Mouse (Mus musculus) thymus, postnatal 25 days (tissue): ENCODE data around the gene Hck.

Source experiments
- DNase-seq: peaks from one replicate; pipeline ENCODE4 v3.0.0; 2022

Hck gene

DNA sequence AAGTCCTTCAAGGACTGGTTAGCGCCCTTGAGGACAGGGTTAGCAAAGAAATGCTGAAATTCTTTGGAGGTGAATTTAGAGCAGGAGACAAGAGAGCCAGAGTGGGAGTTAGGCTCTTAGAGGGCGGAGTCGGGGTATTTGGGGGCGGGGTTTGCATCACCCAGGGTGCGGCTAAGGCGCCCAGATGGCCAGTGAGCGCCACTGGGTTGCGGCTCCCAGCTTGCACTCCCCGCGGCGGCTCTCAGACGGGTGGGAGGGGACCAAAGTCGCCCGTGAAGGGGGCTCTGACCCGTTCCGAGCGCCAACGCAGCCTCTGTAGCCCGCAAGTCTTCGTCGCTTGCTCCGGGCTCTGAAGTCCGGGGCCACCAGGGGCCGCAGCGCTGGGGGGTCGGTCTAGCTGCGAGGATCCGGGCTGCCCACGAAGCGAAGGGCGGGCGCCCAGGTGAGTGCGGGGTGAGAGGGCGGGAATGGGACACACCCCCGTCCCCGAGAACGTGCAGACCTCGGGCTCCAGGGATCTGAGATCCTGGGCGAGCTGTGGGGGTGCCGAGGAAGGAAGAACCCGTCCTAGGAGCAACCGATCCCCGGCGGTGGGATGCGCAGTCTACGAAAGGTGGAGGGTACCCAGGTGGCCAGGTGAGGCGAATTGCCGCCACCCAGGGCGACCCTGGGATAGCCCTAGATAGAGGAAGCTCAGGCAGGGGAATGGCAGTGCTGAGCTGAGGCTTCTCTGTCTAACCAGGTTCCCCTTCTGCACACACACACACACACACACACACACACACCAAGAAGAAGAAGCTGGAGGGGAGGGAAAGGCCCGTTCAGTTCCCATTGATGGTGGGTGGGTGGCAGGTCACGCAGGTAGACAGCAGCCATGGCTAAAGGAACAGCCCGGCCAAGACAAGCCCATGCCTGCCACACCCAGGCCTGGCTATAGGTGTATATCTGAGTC lies at the start of gene Hck:
Hck (plus strand) TSS at position 156 of the 952 bp plus-strand sequence.
- peak; percentile 16 for DNase-seq

DNA sequence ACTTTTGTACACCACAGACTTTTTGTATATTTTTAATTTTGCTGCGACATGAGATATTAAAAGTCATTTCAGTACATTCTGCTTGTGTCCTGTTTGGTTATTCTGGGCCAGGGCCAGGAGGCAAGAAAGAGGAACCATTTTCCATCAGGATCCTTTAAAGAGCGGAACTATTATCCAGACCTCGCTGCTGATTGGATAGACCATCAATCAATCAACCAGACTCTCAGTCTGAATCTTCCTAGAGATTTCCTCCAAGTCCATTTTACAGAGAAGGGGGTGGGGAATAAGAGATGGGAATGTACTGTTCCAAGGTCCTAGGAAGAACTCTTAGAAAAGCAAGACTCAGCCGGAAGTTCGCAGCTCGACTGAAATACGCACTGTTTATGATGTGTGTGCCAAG lies 48.1 kb upstream of the Hck start:
- no peak for DNase-seq

DNA sequence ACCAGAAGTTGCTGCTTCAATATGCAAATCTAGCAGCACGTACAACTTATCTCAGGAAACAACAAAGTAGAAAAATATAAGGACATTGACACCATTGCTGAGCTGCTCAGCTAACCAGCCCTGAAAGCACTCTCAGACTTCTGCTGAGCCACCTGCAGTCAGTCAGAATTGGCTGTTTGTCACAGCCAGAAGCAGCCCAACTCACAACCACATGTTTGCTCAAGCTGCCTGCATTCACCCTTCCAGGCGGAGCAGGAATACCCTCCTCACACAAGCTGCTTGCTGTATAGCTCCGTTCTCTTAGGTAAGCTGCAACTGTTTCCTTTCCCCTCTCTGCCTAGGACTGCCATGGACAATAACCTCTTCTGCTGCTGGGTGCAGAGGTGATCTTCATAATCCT lies 44.9 kb upstream of the Hck start:
- no peak for DNase-seq

GRCm38 (mm10) chr2:153064190-153064970 lies 43.9 kb upstream of the Hck start:
- no peak for DNase-seq

- DNase-seq = no peak
These were observed 42.3 kb upstream of the Hck start, which contains the start of gene Ccm2l for GRCm38 (mm10) chr2:153065747-153066508. Ccm2l (plus strand) TSS chr2:153065955.

GRCm38 (mm10) chr2:153066991-153067390 lies 41.3 kb upstream of the Hck start:
- DNase-seq = no peak

DNA sequence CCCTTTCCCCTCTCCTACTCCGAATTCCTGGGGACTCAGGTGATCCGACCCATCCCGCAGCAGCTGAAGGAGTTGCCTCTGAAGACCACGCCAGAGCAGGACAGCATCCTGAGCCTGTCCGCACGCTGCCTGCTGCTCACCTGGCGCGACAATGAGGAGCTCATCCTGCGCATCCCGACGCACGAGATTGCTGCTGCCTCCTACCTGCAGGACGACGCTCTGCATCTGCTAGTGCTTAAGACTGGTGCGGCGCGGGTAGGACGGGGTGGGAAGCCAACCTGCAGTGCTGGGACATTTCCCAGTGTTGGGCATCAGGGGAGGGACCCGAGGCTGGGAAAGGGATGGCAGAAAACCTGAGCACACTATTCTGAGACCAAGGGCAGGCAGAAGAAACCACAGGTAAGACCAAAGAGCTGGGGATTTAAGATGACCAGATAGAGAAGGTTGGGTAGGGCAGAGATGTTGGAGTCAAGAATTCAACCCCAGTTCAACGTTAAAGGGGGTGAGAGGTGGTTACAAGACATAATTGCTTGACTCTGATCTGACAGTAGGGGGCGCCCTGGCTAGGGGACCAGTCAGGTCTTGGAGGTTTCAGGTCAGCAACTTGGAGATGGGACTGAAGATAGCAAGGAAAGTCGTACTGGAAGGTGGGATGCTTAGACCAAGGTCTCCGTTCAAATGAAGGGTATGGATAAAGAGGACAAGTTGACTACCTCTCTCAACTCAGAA lies 37.3 kb upstream of the Hck start:
- no peak for DNase-seq

GRCm38 (mm10) chr2:153071491-153072184 lies 36.6 kb upstream of the Hck start:
- no peak for DNase-seq

- DNase-seq = no peak
These were observed 33.6 kb upstream of the Hck start for GRCm38 (mm10) chr2:153074651-153075050.

- DNase-seq = no peak
These were observed 32.3 kb upstream of the Hck start for GRCm38 (mm10) chr2:153075961-153076360.

- peak; percentile 72 for DNase-seq
These were observed 27.3 kb upstream of the Hck start for GRCm38 (mm10) chr2:153080841-153081523.

GRCm38 (mm10) chr2:153081866-153082265 lies 26.4 kb upstream of the Hck start:
- DNase-seq = no peak

GRCm38 (mm10) chr2:153083275-153083674 lies 25.0 kb upstream of the Hck start:
- no peak for DNase-seq

DNA sequence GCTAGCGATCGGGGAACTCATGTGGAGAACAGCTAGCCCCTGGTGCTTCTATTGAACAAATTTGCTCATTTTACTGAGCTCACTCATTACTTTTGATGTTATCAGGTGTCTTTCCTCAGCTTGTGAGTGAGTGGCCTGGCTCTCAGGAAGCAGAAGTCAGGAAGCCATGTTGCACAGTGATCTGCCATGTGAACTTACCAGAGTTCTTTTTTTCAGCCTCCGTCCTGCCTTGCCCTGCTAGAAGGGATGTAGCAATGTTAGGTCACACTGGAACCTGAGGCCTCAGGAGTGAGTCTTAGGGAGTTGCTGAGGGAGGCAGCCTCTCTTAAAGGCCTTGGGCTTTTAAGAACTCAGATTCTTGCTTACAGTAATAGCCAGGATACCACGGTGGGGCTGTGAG lies 24.4 kb upstream of the Hck start:
- no peak for DNase-seq

DNA sequence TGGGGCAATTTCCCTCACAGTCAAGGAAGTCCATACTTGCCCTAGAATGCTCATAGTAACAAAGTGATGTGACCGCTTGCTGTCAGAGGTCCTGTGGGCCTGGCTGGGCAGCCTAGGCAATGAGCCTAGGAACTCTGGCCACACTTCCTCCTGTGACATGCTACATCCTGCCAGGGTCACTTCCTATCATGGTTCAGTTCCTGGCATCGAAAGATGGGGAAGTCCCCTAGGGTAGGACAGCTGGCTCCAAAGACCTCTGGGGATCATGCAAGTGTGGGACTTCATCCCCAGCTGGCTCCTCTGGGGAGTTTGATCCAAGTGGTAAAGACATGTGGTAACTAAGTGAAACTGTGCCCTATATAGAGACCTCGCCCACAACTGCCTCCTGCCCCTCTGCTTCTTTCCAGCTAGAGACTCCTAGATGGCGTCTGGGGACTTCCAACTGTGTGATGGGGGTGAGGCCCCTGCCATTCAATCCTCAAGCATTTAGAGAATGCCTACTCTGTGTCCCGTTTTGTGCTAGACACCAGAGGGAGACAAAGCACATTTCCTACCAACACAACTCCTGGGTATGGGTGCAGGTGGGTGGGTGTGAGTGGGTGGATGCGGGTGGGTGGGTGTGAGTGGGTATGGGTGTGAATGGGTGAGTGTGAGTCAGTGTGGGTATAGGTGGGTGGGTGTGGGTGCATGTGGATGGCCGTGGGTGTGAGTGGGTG lies 23.8 kb upstream of the Hck start:
- no peak for DNase-seq

DNA sequence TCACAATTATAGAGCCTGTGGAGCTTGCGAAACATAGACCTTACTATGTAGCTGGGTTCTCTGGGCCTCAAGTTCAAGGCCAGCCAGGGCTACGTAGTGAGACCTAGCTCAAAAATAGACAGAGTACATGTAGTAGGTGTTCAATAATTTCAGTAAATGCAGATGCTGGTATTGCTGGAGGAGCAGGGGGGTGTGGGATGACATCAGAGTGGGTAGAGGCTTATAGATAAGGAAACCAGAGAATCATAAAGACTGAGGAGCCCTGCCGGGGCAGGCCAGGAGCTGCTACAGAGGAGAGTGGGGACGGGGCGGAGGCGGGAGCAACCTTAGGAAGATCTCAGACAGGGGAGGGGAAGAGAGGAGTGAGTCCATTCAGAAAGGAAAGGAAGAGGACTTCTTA lies 22.7 kb upstream of the Hck start:
- no peak for DNase-seq

DNA sequence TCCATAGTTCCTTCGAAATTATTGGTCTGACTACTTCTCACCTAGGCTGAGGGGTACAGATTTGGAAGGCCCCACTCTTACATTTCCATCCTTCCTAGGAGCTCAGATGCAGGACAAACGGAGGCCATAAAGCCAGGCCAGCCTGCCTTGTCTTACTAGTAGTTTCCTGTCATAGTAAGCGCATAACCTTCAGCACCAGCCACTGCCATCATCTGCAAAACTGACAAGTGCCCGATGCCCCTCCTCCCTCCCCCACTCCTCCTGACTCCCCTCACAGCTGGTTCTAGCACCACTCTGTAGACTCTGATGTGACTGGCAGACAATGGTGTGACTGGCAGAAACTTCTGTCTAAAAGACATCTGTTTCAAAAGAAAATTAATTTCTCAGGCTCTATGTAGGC lies 22.1 kb upstream of the Hck start:
- DNase-seq = no peak

DNA sequence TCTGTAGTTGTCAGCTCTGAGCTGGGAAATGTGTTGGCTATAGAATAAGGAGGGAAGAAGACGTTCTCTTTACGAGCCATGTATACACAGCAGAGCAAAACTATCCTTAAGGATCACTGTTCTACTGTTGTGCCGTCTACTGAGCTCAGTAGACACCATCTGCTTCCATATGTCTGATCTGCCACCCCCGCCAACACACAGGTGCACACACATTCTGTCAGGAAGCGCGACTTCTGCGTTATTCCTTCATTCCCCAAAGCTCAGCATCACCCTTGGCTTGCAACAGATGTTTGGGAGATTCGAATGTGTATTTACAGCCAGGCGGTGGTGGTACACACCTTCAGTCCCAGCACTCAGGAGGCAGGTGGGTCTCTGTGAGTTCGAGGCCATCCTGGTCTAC lies 21.2 kb upstream of the Hck start:
- no peak for DNase-seq

GRCm38 (mm10) chr2:153089316-153089715 lies 19.0 kb upstream of the Hck start:
- DNase-seq = no peak

- DNase-seq = no peak
These were observed 17.6 kb upstream of the Hck start for GRCm38 (mm10) chr2:153090551-153091165.
